Mouse (Mus musculus) left cerebral cortex, postnatal 36 days (tissue): ENCODE data around the gene Rnf212b. TPM values are rescaled to one million over a fixed set of nuclear protein-coding genes. Genes with fewer than 3 reads are reported as not detected.
"Not testable (repeated sequence)": the region's sequence is repeated elsewhere in the genome, so short reads cannot be mapped to it uniquely, and the experiment has no call there.

Experiments
- DNase-seq, 2 experiments: peaks; one replicate each; pipeline ENCODE4 v3.0.0; 2021 to 2022; ENCODE audit warnings: low spot score in 2 of 2, mixed read lengths in 1 of 2
- intact Hi-C: fragments of 180-260 bp; cut with DNase I; formaldehyde crosslinking; loops from one replicate; pipeline ENCODE4 v1.15.1; 2025
- total RNA-seq, 2 experiments: library from RNA; stranded (reverse); gene quantifications; 2 replicates each; pipeline ENCODE4 v1.2.3; 2021

Rnf212b gene
- total RNA-seq, result not detected

DNA sequence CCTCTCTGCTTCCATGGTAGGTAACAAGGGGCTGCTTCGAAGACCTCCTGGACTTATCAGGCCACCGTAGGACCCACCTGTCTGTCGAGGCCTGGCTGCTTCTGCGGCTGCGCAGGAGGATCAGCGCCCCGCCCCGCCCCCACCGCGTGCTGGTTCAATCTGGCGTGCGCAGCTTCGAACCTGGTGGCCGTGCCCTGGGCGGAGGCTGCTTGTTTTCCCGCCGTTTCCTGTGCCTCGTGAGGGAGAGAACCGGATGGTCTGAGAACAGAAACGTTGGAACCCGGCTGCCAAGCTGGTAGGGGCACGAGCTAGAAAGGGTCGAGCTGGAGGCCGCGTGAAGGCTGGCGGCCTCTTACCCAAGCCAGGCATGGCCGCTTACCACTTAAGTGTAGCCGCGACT, at the start of gene Rnf212b:
Gene Rnf212b, plus strand, starts transcription at position 151 of the 400 bp plus-strand sequence.
- intact Hi-C loops, result no loop called here
- DNase-seq, result no peak

- intact Hi-C loops, DNase-seq: not testable (repeated sequence)
These were observed 47.0 kb upstream of the Rnf212b start for GRCm38 (mm10) chr14:54766937-54767336.

DNA sequence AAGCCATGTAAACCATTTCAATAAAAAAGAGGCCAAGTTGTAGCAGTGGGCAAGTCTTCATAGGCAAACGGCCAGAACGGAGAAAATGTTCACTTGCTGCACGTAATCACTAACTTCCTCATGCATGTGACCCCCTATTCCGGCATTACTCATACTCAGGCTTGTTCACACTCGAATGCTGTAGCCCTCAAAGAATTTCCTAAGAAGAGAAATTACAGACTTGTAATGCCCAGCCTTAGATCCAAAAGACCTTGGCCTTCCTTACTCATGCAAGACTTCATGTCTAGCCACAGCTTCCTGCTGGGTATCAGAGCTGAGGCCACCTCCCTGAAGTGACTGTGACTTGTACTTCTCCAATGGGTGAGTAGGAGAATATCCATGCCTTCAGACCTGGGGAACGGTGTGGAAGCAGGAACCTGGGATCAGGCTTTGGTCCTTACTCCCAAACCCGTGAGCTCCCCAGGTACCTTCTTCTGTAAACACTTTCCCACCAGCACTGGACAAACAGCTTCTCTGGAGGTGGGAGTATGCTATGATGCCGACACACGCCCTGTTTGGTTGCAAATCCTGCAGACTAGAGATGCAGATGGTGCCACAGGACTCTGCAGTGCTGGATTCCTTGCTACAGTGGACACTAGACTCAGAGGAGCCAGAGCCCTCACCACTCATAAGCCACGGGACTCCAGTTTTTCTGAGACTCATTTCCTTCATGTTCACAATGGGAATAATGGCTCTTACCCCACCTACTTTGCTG, 45.5 kb upstream of the Rnf212b start:
- DNase-seq, result no peak
- intact Hi-C loops, result no loop called here

DNA sequence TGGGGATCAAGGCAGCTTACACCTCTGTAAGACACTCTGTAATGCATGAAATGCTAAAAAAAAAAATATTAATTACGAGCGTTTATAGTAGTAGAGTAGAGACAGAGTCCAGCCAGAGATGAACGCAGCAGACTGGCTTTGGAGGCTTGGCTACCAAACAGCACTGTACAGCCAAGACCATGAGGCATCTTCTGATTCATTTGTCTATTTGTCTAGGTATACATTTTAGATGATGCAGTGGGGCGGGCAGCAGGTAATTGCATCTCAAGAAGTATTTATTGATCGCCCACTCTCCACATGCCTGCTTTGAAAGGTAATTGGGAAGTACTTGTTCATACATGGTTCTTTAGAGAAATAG, 44.9 kb upstream of the Rnf212b start:
- intact Hi-C loops, result no loop called here

GRCm38 (mm10) chr14:54770373-54770772, 43.6 kb upstream of the Rnf212b start:
- intact Hi-C loops, result no loop called here
- no peak for DNase-seq

More for the DNA sequence above, 44.9 kb upstream of the Rnf212b start:
- DNase-seq, result no peak

- DNase-seq, result peak; percentile 60 to 77
- intact Hi-C loops, result no loop called here
These were observed 41.5 kb upstream of the Rnf212b start for GRCm38 (mm10) chr14:54772333-54772856.

- intact Hi-C loops, result no loop called here
- DNase-seq, result peak in 1 of 2 experiments; percentile 40
These were observed 38.4 kb upstream of the Rnf212b start for GRCm38 (mm10) chr14:54775534-54776041.

DNA sequence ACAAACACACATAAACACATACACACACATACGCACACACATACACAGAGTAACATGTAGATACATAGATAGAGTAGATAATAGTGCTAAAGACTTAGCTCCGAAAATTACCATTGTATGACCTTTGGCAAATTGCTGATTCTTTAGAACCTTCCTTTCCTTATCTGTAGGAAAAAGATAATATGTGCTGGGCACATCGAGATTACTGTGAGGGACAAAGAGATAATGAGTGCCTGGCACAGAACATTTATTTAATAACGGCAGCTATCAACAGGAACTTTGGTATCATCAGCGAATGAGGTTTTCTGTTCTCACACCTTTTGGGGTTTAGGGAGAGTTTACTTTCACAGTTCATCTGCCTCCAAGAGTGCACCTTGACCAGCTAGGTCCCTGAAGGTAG, 37.2 kb upstream of the Rnf212b start:
- no peak for DNase-seq
- intact Hi-C loops, result no loop called here

GRCm38 (mm10) chr14:54777893-54778292, 36.0 kb upstream of the Rnf212b start:
- no peak for DNase-seq
- intact Hi-C loops, result no loop called here

GRCm38 (mm10) chr14:54780084-54780483, 33.9 kb upstream of the Rnf212b start:
- intact Hi-C loops, result loop anchor here (2.0 kb wide), 1 partner anchor 65 kb away; no protein-coding TSS in a partner anchor
- DNase-seq, result no peak

GRCm38 (mm10) chr14:54780836-54781609, 32.9 kb upstream of the Rnf212b start:
- DNase-seq, result peak; percentile 74 to 76
- intact Hi-C loops, result loop anchor here (2.0 kb wide), 1 partner anchor 66 kb away; no protein-coding TSS in a partner anchor

DNA sequence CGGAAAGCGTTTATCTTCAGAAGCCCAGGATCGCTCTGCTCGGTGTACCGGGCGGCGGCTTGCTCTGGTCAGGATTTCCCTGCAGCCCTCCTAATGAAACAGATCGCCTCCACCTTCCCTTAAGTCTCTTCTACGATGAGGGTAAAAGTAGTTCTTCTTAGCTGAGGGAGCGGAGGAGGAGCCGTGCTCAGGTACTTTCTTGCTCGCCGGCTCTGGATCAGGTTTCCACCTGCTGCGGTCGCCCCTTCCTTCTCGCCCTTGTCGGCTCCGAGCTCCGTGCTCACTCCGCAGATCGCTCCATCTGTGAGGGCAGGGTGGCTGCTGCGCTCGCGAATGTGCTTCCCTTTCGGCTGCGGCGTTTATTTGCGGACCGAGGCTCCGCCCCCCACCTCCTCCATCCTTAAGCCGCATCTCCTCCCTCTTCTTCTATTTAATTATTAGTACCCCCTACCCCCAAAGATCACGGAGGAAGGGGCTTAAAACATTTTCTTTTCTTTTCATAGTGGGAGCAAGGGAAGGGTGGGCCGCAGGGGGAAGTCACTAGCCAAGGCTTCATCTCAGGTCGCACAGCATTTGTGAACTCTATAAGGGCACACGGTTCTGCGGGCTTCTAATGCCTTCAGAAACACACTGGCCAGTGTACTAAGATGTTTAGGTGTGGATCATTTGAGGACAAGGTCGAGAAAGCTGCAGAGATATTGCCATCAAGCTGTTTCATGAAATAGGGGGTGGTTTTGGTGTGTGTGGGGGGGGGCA, 32.2 kb upstream of the Rnf212b start, which contains the start of gene Slc7a8:
Gene Slc7a8, minus strand, starts transcription at position 337 of the 756 bp plus-strand sequence.
- intact Hi-C loops, result loop anchor here (2.0 kb wide), 1 partner anchor 67 kb away; no protein-coding TSS in a partner anchor
- peak; percentile 81 to 82 for DNase-seq

DNA sequence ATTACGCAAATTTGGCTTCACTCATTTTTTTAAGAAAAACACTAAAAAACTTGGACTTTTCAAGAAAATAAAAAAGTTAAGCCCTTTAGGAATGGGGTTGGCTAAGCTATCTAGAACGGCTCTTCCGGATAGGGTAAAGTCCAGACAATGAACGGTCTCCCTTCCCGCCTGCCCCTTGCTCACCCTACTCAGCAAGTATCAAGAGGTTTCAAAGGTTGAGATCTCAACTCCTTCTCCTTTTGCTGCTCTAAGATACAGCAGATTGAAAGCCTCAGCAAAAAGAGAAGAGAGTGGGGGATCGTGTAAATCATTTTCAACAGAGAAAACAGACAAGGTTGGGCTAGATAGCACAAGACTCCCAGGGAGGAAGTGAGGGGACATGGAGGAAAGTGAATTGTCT, 31.0 kb upstream of the Rnf212b start:
- DNase-seq, result no peak
- intact Hi-C loops, result no loop called here

DNA sequence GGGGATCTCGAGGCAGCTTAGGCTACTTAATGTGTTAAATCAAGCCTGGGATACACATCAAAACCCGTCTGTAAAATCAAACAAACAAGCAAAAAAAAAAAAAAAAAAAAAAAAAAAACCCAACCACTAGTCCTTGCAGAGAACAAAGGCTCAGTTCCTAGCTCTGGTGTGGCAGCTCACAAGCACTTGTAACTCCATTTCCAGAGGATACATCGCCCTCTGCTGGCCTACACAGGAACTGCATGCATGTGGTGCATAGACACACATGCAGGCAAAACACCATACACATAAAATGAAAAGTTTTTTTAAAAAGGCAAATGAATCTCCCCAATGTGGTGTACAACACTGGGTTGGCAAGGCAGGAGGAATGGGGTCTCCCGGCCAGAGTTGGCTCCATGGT, 28.0 kb upstream of the Rnf212b start:
- intact Hi-C loops, result no loop called here
- peak in 1 of 2 experiments; percentile 41 for DNase-seq

DNA sequence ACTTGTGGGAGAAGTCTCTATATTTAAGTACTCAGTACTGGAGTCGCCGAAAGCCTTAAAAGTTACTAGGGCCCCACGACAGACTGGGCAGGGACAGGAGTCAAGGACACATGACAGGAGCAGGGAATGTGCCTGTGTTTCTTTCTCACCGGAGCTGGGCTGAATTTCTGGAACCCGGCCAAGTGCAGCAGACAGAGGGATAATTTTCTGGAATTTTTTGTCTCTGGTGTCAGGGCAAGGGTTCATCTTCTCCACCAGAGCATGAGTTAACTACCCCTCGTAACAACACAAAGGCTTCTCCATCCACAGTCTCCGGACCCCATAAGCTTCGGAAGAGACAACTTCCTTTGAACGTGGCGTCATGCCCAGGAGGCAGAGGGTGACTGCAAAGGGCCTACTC, 27.5 kb upstream of the Rnf212b start:
- intact Hi-C loops, result no loop called here
- no peak for DNase-seq

DNA sequence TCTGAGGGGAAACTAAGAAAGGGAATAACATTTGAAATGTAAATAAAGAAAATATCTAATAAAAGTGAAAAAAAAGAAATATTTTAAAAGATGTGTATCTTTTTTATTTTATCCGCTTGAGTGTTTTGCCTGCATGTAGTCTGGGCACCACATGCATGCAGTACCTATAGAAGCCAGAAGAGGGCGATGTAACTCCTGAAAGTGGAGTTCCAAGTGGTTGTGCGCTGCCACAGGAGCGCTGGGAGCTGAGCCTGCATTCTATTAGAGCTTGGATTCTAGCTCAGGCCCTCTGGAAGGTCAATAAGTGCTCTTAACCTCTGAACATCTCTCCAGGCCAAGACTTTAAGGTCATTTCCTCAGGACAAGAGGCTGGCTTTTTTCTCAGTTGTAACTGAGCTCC, 26.7 kb upstream of the Rnf212b start:
- intact Hi-C loops, result no loop called here
- no peak for DNase-seq

- DNase-seq, result no peak
- intact Hi-C loops, result no loop called here
These were observed 25.7 kb upstream of the Rnf212b start for GRCm38 (mm10) chr14:54788231-54788630.

DNA sequence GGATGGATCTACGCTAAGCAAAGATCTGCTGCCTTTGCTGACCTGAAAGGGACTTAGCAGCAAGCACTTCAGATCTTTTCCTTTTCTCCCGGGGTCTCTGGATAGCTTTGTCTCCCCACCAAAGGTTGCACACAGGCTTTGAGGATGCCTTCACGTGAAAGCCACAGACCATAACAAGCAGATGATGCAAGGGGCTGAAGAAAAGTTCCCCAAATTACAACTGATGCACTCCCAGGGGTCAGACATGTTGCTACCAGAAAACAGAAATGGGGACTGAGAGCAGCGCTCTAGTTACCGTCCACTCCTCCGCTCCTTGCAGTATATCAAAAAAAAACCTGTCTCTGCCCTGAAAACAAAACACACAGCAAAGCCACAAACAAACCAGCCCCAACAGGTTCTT, 21.8 kb upstream of the Rnf212b start:
- DNase-seq, result no peak
- intact Hi-C loops, result no loop called here

DNA sequence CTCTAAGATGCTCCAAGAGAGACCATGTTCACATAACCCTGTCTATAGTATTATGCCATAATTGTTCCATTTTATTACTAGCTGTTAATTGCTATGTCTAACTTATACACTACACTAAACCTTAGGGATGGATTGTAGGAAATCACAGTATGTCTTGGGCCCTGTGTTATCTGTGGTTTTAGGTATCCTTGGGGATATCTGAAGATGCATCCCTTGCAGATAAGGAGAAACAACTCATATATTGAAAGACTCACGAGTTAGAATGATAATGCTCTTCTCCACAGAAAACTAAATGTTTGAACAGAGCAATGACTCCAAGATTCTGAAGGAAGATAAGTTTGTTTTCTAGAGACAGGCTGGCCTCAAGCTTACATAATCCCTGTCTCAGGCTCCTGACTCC, 20.6 kb upstream of the Rnf212b start:
- intact Hi-C loops, result no loop called here
- DNase-seq, result no peak
